Mouse (Mus musculus): Measurements from ENCODE around the gene Ptn.

- TF ChIP-seq POLR2A (IDR thresholded peaks at IDR 0.05; ENCODE audit: borderline replicate concordance, insufficient read depth, low read length) (no peak), CTCF (IDR thresholded peaks at IDR 0.05; ENCODE audit: borderline replicate concordance, insufficient read depth, low read depth, low read length) (no peak)
These were observed 34.2 kb downstream of the Ptn start for GRCm38 (mm10) chr6:36775647-36776360.
